Mouse (Mus musculus): Measurements from ENCODE around the gene Olfr1495. TPM values are rescaled to one million over a fixed set of nuclear protein-coding genes. Genes with fewer than 3 reads are reported as not detected.

Gene Olfr1495
- total and polyA plus RNA-seq, 3 experiments: not detected

DNA sequence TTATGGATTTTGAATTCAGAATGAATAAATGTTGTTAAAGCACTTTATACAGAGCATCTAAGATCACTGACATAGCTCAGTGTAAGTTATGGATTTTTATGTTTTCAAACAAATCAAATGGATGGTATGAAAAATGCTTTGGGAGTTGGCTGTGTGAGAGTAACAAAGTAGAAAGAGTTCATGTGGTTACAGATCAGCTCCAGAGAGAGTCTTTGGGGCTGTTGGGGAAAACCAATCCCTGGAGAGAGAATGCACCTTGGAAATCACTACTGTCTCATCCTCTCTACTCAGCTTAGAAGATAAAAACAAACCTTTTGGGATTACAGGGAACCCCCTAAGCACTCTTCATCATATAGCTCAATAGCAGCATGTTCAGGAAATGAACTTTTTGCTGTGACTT lies 54.9 kb downstream of the Olfr1495 start, which contains the start of gene Olfr1499:
Gene Olfr1499 (minus strand): TSS at position 101 of the 400 bp plus-strand sequence.
- no peak for DNase-seq (ENCODE audit: low read depth, low spot score)
- Histone ChIP-seq H3K36me3 (ENCODE audit: control insufficient read depth in 1 of 2, insufficient read depth in 2 of 2, low read length in 2 of 2) (peaks cover 0 to 6% of the 10 kb centered on the region in 2 experiments; a peak in 2 of 4 replicates), H3K27me3 (ENCODE audit: control insufficient read depth in 1 of 2, insufficient read depth in 2 of 2, low read length in 2 of 2) (no peaks in the 10 kb centered on the region), H3K9me3 (replicated peaks; ENCODE audit: insufficient read depth, low read length) (no peaks in the 10 kb centered on the region), H3K4me1 (ENCODE audit: control insufficient read depth in 1 of 2, insufficient read depth in 2 of 2, low read length in 2 of 2) (peaks cover 4 to 5% of the 10 kb centered on the region in 2 experiments), H3K27ac (ENCODE audit: control insufficient read depth, low read depth, low read length) (no peak within 1 kb of the TSS), H3K79me2 (ENCODE audit: control insufficient read depth, insufficient read depth, low read length, poor library complexity) (no peaks in the 10 kb centered on the region), H3K9ac (ENCODE audit: control insufficient read depth, low read depth, low read length, poor library complexity, severe bottlenecking) (no peak within 1 kb of the TSS), H3K4me3 (ENCODE audit: control insufficient read depth in 1 of 2, insufficient read depth in 1 of 2, low read depth in 2 of 2, low read length in 2 of 2) (no peak within 1 kb of the TSS)
- TF ChIP-seq POLR2AphosphoS2 (IDR thresholded peaks at IDR 0.05; ENCODE audit: low read length): no peak
- no peak for TF ChIP-seq TBP (IDR thresholded peaks at IDR 0.05; ENCODE audit: low read depth, low read length)
- TF ChIP-seq POLR2AphosphoS5 (IDR thresholded peaks at IDR 0.05; ENCODE audit: borderline replicate concordance, low read depth, low read length): no peak
- no peak for TF ChIP-seq POLR2A (IDR thresholded peaks at IDR 0.05; ENCODE audit: control insufficient read depth in 1 of 2, insufficient read depth in 1 of 2, low read depth in 1 of 2, low read length in 2 of 2, poor library complexity in 1 of 2)
- no peak for TF ChIP-seq ETS1 (IDR thresholded peaks at IDR 0.05; ENCODE audit: low read depth, low read length)
- no peak for TF ChIP-seq UBTF (IDR thresholded peaks at IDR 0.05; ENCODE audit: borderline replicate concordance, insufficient read depth, low read depth, low read length)
- TF ChIP-seq JUND (IDR thresholded peaks at IDR 0.05; ENCODE audit: low read depth, low read length): no peak
- no peak for TF ChIP-seq GATA1 (IDR thresholded peaks at IDR 0.05; ENCODE audit: low read depth, low read length)
- no peak for TF ChIP-seq TAL1 (IDR thresholded peaks at IDR 0.05; ENCODE audit: low read length)
- no peak for TF ChIP-seq CHD2 (IDR thresholded peaks at IDR 0.05; ENCODE audit: low read length)
- TF ChIP-seq RAD21 (IDR thresholded peaks at IDR 0.05; ENCODE audit: low read depth, low read length): no peak
- TF ChIP-seq RCOR1 (IDR thresholded peaks at IDR 0.05; ENCODE audit: low read depth, low read length): no peak
- TF ChIP-seq NELFE (IDR thresholded peaks at IDR 0.05; ENCODE audit: low read depth, low read length): no peak
- no peak for TF ChIP-seq CHD1 (IDR thresholded peaks at IDR 0.05; ENCODE audit: low read depth, low read length)
- TF ChIP-seq BHLHE40 (IDR thresholded peaks at IDR 0.05; ENCODE audit: borderline replicate concordance, low read depth, low read length): no peak
- no peak for TF ChIP-seq USF2 (IDR thresholded peaks at IDR 0.05; ENCODE audit: borderline replicate concordance in 1 of 2, insufficient read depth in 1 of 2, low read depth in 1 of 2, low read length in 2 of 2)
- no peak for TF ChIP-seq ZNF384 (IDR thresholded peaks at IDR 0.05; ENCODE audit: low read depth, low read length)
- no peak for TF ChIP-seq MYC (IDR thresholded peaks at IDR 0.05; ENCODE audit: low read depth, low read length)

Other genes starting within 250 kb of the Olfr1495 start
- not detected in 2 replicates for gene Olfr1480, start 236.7 kb upstream of the Olfr1495 start, total RNA-seq (2012; rRNA removed)
- gene Olfr1480, start 236.7 kb upstream of the Olfr1495 start, polyA plus RNA-seq (2012; ENCODE audit: insufficient read depth in 1 of 2, insufficient read length in 2 of 2, low read depth in 1 of 2, low replicate concordance in 2 of 2, missing spikeins in 1 of 2): not detected
- not detected in 2 replicates for gene Olfr1484, start 181.1 kb upstream of the Olfr1495 start, total RNA-seq (2012; rRNA removed)
- not detected for gene Olfr1484, start 181.1 kb upstream of the Olfr1495 start, polyA plus RNA-seq (2012; ENCODE audit: insufficient read depth in 1 of 2, insufficient read length in 2 of 2, low read depth in 1 of 2, low replicate concordance in 2 of 2, missing spikeins in 1 of 2)
- gene Olfr1487, start 147.2 kb upstream of the Olfr1495 start, total RNA-seq (2012; rRNA removed): not detected in 2 replicates
- gene Olfr1487, start 147.2 kb upstream of the Olfr1495 start, polyA plus RNA-seq (2012; ENCODE audit: insufficient read depth in 1 of 2, insufficient read length in 2 of 2, low read depth in 1 of 2, low replicate concordance in 2 of 2, missing spikeins in 1 of 2): not detected
- not detected in 2 replicates for gene Olfr1489, start 133.0 kb upstream of the Olfr1495 start, total RNA-seq (2012; rRNA removed)
- not detected for gene Olfr1489, start 133.0 kb upstream of the Olfr1495 start, polyA plus RNA-seq (2012; ENCODE audit: insufficient read depth in 1 of 2, insufficient read length in 2 of 2, low read depth in 1 of 2, low replicate concordance in 2 of 2, missing spikeins in 1 of 2)
- gene Olfr1490, start 113.5 kb upstream of the Olfr1495 start, total RNA-seq (2012; rRNA removed): not detected in 2 replicates
- not detected for gene Olfr1490, start 113.5 kb upstream of the Olfr1495 start, polyA plus RNA-seq (2012; ENCODE audit: insufficient read depth in 1 of 2, insufficient read length in 2 of 2, low read depth in 1 of 2, low replicate concordance in 2 of 2, missing spikeins in 1 of 2)
- gene Olfr1491, start 67.3 kb upstream of the Olfr1495 start, total RNA-seq (2012; rRNA removed): not detected in 2 replicates
- gene Olfr1491, start 67.3 kb upstream of the Olfr1495 start, polyA plus RNA-seq (2012; ENCODE audit: insufficient read depth in 1 of 2, insufficient read length in 2 of 2, low read depth in 1 of 2, low replicate concordance in 2 of 2, missing spikeins in 1 of 2): not detected
- gene Olfr1493-ps1, start 41.3 kb upstream of the Olfr1495 start, total RNA-seq (2012; rRNA removed): not detected in 2 replicates
- gene Olfr1493-ps1, start 41.3 kb upstream of the Olfr1495 start, polyA plus RNA-seq (2012; ENCODE audit: insufficient read depth in 1 of 2, insufficient read length in 2 of 2, low read depth in 1 of 2, low replicate concordance in 2 of 2, missing spikeins in 1 of 2): not detected
- gene Olfr1494, start 24.9 kb upstream of the Olfr1495 start, total RNA-seq (2012; rRNA removed): not detected in 2 replicates
- not detected for gene Olfr1494, start 24.9 kb upstream of the Olfr1495 start, polyA plus RNA-seq (2012; ENCODE audit: insufficient read depth in 1 of 2, insufficient read length in 2 of 2, low read depth in 1 of 2, low replicate concordance in 2 of 2, missing spikeins in 1 of 2)
- not detected in 2 replicates for gene Olfr1496, start 13.3 kb downstream of the Olfr1495 start, total RNA-seq (2012; rRNA removed)
- not detected for gene Olfr1496, start 13.3 kb downstream of the Olfr1495 start, polyA plus RNA-seq (2012; ENCODE audit: insufficient read depth in 1 of 2, insufficient read length in 2 of 2, low read depth in 1 of 2, low replicate concordance in 2 of 2, missing spikeins in 1 of 2)
- not detected in 2 replicates for gene Olfr1497, start 33.6 kb downstream of the Olfr1495 start, total RNA-seq (2012; rRNA removed)
- gene Olfr1497, start 33.6 kb downstream of the Olfr1495 start, polyA plus RNA-seq (2012; ENCODE audit: insufficient read depth in 1 of 2, insufficient read length in 2 of 2, low read depth in 1 of 2, low replicate concordance in 2 of 2, missing spikeins in 1 of 2): not detected
- gene Olfr1499, start 54.8 kb downstream of the Olfr1495 start, total RNA-seq (2012; rRNA removed): not detected in 2 replicates
- gene Olfr1499, start 54.8 kb downstream of the Olfr1495 start, polyA plus RNA-seq (2012; ENCODE audit: insufficient read depth in 1 of 2, insufficient read length in 2 of 2, low read depth in 1 of 2, low replicate concordance in 2 of 2, missing spikeins in 1 of 2): not detected
- gene Olfr1500, start 65.9 kb downstream of the Olfr1495 start, total RNA-seq (2012; rRNA removed): not detected in 2 replicates
- not detected for gene Olfr1500, start 65.9 kb downstream of the Olfr1495 start, polyA plus RNA-seq (2012; ENCODE audit: insufficient read depth in 1 of 2, insufficient read length in 2 of 2, low read depth in 1 of 2, low replicate concordance in 2 of 2, missing spikeins in 1 of 2)
- gene Olfr1501, start 86.1 kb downstream of the Olfr1495 start, total RNA-seq (2012; rRNA removed): not detected in 2 replicates
- not detected for gene Olfr1501, start 86.1 kb downstream of the Olfr1495 start, polyA plus RNA-seq (2012; ENCODE audit: insufficient read depth in 1 of 2, insufficient read length in 2 of 2, low read depth in 1 of 2, low replicate concordance in 2 of 2, missing spikeins in 1 of 2)
- not detected in 2 replicates for gene Olfr1502, start 97.2 kb downstream of the Olfr1495 start, total RNA-seq (2012; rRNA removed)
- gene Olfr1502, start 97.2 kb downstream of the Olfr1495 start, polyA plus RNA-seq (2012; ENCODE audit: insufficient read depth in 1 of 2, insufficient read length in 2 of 2, low read depth in 1 of 2, low replicate concordance in 2 of 2, missing spikeins in 1 of 2): not detected
- not detected in 2 replicates for gene Olfr1504, start 133.3 kb downstream of the Olfr1495 start, total RNA-seq (2012; rRNA removed)
- gene Olfr1504, start 133.3 kb downstream of the Olfr1495 start, polyA plus RNA-seq (2012; ENCODE audit: insufficient read depth in 1 of 2, insufficient read length in 2 of 2, low read depth in 1 of 2, low replicate concordance in 2 of 2, missing spikeins in 1 of 2): not detected
- gene Olfr1505, start 148.9 kb downstream of the Olfr1495 start, total RNA-seq (2012; rRNA removed): not detected in 2 replicates
- gene Olfr1505, start 148.9 kb downstream of the Olfr1495 start, polyA plus RNA-seq (2012; ENCODE audit: insufficient read depth in 1 of 2, insufficient read length in 2 of 2, low read depth in 1 of 2, low replicate concordance in 2 of 2, missing spikeins in 1 of 2): under 1 TPM in 1 of 2 experiments, not detected in 1; 0.01 TPM

Measured in MEL (cell line).